Mouse (Mus musculus) limb, embryonic 15.5 days (tissue): ENCODE measurements around the gene Lifr. TPM values are rescaled to one million over a fixed set of nuclear protein-coding genes. Genes with fewer than 3 reads are reported as not detected.

Experiments used
- ATAC-seq: fragments of 200-750 bp; cut with Nextera tagmentation; 2 replicates; pipeline ENCODE4 v1.8.0; 2017; ENCODE audit warnings: low read depth, moderate TSS enrichment; ENCODE audit not compliant: insufficient number of reproducible peaks, low FRiP score, low TSS enrichment
- H3K27ac ChIP-seq: fragments of 300-500 bp; sonication (generic); 2 replicates; pipeline ENCODE4 v1.5.1; 2015; ENCODE audit warnings: moderate library complexity, mild to moderate bottlenecking, inconsistent platforms
- H3K27me3 ChIP-seq: fragments of 300-500 bp; sonication (generic); 2 replicates; pipeline ENCODE4 v1.6.1; 2015; ENCODE audit warnings: inconsistent platforms
- H3K36me3 ChIP-seq: fragments of 300-500 bp; sonication (generic); 2 replicates; pipeline ENCODE4 v1.6.1; 2015; ENCODE audit warnings: inconsistent platforms
- H3K4me1 ChIP-seq: fragments of 300-500 bp; sonication (generic); 2 replicates; pipeline ENCODE4 v1.6.1; 2015; ENCODE audit warnings: inconsistent platforms
- H3K4me2 ChIP-seq: fragments of 300-500 bp; sonication (generic); 2 replicates; pipeline ENCODE4 v1.6.1; 2015; ENCODE audit warnings: mild to moderate bottlenecking, inconsistent platforms
- H3K4me3 ChIP-seq: fragments of 300-500 bp; sonication (generic); 2 replicates; pipeline ENCODE4 v1.5.1; 2015; ENCODE audit warnings: mild to moderate bottlenecking, inconsistent platforms
- H3K9ac ChIP-seq: fragments of 300-500 bp; sonication (generic); 2 replicates; pipeline ENCODE4 v1.6.1; 2015; ENCODE audit warnings: inconsistent platforms
- H3K9me3 ChIP-seq: fragments of 300-500 bp; sonication (generic); 2 replicates; pipeline ENCODE4 v1.6.1; 2016; ENCODE audit warnings: inconsistent platforms
- WGBS: fragments of 180-500 bp; shearing (Covaris S2); methylation state at CpG from one replicate; pipeline ENCODE4 v1.1.7; 2015; 5-methylcytosine and 5-hydroxymethylcytosine counted together
- polyA plus RNA-seq: library from polyadenylated mRNA; unstranded; fragments of >200 nt; fragmentation: Nextera tagmentation; extraction: Ambion mirVana; gene quantifications from 2 replicates; pipeline ENCODE4 v1.2.1, GENCODE M21; 2015

Lifr gene
- polyA plus RNA-seq, 1 experiment from 2014 or later: 14.3 TPM

GRCm38 (mm10) chr15:7197652-7198445, 107.4 kb downstream of the Lifr start:
- Histone ChIP-seq H3K4me2 (no peak overlapping the region), H3K4me3 (no peak overlapping the region), H3K9ac (no peak overlapping the region), H3K4me1 (peaks cover 40% of the 10 kb centered on the region), H3K27me3 (no peaks in the 10 kb centered on the region), H3K9me3 (no peaks in the 10 kb centered on the region), H3K27ac (0 out of 2 replicates have a peak overlapping the region, but pooled peaks have one; percentile 33), H3K36me3 (no peaks in the 10 kb centered on the region)
- no peak for ATAC-seq
- 33% methylated on average over 3 of the region's 3 CpGs for WGBS

GRCm38 (mm10) chr15:7198816-7199215, 108.4 kb downstream of the Lifr start:
- Histone ChIP-seq H3K9me3 (no peaks in the 10 kb centered on the region), H3K36me3 (no peaks in the 10 kb centered on the region), H3K27me3 (no peaks in the 10 kb centered on the region), H3K4me3 (no peak overlapping the region), H3K4me1 (peaks cover 48% of the 10 kb centered on the region), H3K9ac (no peak overlapping the region), H3K27ac (no peak overlapping the region), H3K4me2 (no peak overlapping the region)
- 37% methylated on average over 2 of the region's 2 CpGs for WGBS
- ATAC-seq: 0 out of 2 replicates have a peak, but pooled peaks have one; percentile 37

DNA sequence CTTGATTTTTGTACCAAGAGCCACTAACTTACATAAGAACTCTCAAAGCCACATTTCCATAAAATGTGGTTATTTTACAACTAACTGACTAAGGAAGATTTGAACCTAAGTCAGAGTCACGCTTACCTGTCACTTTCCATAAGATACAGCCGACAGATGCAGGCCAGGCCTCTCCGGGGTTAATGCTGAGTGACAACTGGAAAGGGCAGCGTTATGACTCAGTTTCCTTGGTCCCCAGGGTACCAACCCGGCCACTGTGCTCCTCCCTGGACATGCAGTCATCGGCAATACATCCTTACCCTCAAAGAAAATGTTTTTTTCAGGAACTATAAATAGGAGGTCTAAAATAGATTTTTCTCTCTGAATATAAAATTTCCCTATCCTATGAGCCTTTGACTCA, 109.9 kb downstream of the Lifr start:
- Histone ChIP-seq H3K4me2 (no peak overlapping the region), H3K27ac (no peak overlapping the region), H3K4me3 (no peak overlapping the region), H3K9ac (no peak overlapping the region), H3K27me3 (no peaks in the 10 kb centered on the region), H3K9me3 (no peaks in the 10 kb centered on the region), H3K36me3 (no peaks in the 10 kb centered on the region), H3K4me1 (peaks cover 46% of the 10 kb centered on the region)
- ATAC-seq: no peak
- WGBS: 62% methylated on average over 6 of the region's 6 CpGs

- 33% methylated on average over 9 of the region's 9 CpGs for WGBS
- no peaks in the 10 kb centered on the region for H3K36me3 ChIP-seq
- ATAC-seq: no peak
- H3K27ac ChIP-seq: peak overlapping the region; percentile 62
- no peaks in the 10 kb centered on the region for H3K9me3 ChIP-seq
- H3K4me2 ChIP-seq: no peak overlapping the region
- H3K4me1 ChIP-seq: peaks cover 58% of the 10 kb centered on the region
- H3K9ac ChIP-seq: no peak overlapping the region
- no peak overlapping the region for H3K4me3 ChIP-seq
- no peaks in the 10 kb centered on the region for H3K27me3 ChIP-seq
These were observed 111.3 kb downstream of the Lifr start for GRCm38 (mm10) chr15:7201421-7202380.

- H3K27me3 ChIP-seq: no peaks in the 10 kb centered on the region
- ATAC-seq: no peak
- H3K4me3 ChIP-seq: no peak overlapping the region
- WGBS: 88% methylated on average over 5 of the region's 5 CpGs
- H3K4me1 ChIP-seq: peaks cover 56% of the 10 kb centered on the region
- H3K9ac ChIP-seq: no peak overlapping the region
- no peaks in the 10 kb centered on the region for H3K36me3 ChIP-seq
- H3K27ac ChIP-seq: peak overlapping the region; percentile 76
- no peaks in the 10 kb centered on the region for H3K9me3 ChIP-seq
- no peak overlapping the region for H3K4me2 ChIP-seq
These were observed 112.6 kb downstream of the Lifr start for GRCm38 (mm10) chr15:7202981-7203380.

DNA sequence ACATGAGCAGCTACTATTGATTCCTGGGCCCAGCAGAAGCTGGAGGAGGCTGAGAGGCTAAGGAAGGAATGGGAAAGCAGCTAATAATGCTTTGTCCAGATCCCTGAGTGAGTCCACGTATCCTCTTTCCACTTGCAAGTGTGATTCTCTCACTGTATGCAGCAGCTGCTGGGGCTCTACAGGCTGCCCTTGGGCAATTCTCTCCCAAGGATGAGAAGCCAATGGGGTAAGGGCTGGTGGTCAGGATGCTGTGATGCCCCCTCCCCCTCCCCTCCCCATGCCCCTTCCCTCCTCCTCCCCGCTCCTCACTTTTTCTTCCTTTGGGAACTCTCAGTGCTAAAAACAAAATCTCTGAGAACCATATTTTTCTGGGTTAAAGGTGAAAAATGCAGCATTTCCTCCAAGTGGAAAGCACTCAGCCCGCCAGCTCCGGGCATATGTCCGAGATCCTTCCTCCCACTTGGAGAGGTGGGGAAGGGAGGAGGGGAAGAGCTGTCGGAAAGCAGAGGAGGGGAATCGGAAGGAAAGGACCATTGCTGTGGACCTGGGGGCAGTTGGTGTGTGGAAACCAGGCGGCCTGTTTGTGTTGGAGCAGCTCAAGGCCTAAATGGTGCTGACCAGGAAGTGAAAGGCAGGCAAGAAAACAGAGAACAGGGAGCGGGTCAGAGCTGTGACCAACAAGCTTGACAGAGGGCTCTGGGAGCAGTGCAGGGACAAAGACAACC, 113.4 kb downstream of the Lifr start:
- ATAC-seq: no peak
- H3K9me3 ChIP-seq: no peaks in the 10 kb centered on the region
- no peaks in the 10 kb centered on the region for H3K36me3 ChIP-seq
- no peak overlapping the region for H3K9ac ChIP-seq
- peak overlapping the region; percentile 76 for H3K27ac ChIP-seq
- H3K27me3 ChIP-seq: no peaks in the 10 kb centered on the region
- peaks cover 52% of the 10 kb centered on the region for H3K4me1 ChIP-seq
- WGBS: 55% methylated on average over 9 of the region's 9 CpGs
- no peak overlapping the region for H3K4me2 ChIP-seq
- no peak overlapping the region for H3K4me3 ChIP-seq

DNA sequence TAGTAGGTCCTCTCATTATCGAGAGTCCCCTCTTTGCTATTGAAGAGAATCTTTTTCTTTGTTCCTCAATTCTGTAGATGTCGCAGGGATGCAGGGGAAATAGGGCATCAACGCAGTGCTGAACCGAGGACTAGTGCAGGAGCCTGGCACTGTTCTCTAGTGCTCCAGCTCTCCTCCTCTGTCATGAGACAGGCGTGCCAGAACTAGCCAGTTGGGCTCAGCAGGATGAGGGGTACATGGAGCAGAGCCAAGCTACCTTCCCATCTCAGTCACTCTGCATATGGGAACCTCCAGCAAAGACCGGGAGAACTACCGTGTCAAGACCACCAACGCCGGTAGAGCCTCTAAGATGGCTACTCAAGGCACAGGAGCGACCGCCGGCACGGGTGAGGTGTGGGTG, 114.5 kb downstream of the Lifr start:
- ATAC-seq: no peak
- no peaks in the 10 kb centered on the region for H3K27me3 ChIP-seq
- no peaks in the 10 kb centered on the region for H3K36me3 ChIP-seq
- H3K9ac ChIP-seq: no peak overlapping the region
- H3K4me3 ChIP-seq: no peak overlapping the region
- no peaks in the 10 kb centered on the region for H3K9me3 ChIP-seq
- H3K4me1 ChIP-seq: peaks cover 45% of the 10 kb centered on the region
- no peak overlapping the region for H3K4me2 ChIP-seq
- no peak overlapping the region for H3K27ac ChIP-seq
- 77% methylated on average over 13 of the region's 13 CpGs for WGBS

DNA sequence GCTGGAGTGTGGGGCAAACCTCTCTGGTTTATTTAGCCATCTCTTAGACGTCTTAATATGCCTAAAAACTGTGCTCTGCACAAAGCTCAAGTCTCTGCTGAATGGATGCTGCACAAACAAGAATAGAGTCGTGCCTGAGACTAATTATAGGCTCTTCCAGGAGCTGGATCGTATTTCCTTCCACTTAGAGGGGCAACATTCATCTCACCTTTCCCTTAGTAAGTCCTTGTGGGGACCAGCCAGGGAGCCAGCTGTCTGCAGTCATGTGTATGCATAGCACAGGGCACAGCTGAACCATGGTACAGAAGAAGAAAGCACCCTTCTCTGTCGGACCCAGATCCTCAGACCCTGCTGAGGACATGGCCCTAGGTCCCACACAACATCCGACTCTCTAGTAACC, 115.7 kb downstream of the Lifr start:
- H3K36me3 ChIP-seq: no peaks in the 10 kb centered on the region
- WGBS: 15% methylated on average over 5 of the region's 5 CpGs
- H3K9me3 ChIP-seq: no peaks in the 10 kb centered on the region
- no peak overlapping the region for H3K4me2 ChIP-seq
- H3K4me1 ChIP-seq: peaks cover 42% of the 10 kb centered on the region
- H3K27me3 ChIP-seq: no peaks in the 10 kb centered on the region
- no peak overlapping the region for H3K9ac ChIP-seq
- no peak for ATAC-seq
- no peak overlapping the region for H3K27ac ChIP-seq
- no peak overlapping the region for H3K4me3 ChIP-seq

DNA sequence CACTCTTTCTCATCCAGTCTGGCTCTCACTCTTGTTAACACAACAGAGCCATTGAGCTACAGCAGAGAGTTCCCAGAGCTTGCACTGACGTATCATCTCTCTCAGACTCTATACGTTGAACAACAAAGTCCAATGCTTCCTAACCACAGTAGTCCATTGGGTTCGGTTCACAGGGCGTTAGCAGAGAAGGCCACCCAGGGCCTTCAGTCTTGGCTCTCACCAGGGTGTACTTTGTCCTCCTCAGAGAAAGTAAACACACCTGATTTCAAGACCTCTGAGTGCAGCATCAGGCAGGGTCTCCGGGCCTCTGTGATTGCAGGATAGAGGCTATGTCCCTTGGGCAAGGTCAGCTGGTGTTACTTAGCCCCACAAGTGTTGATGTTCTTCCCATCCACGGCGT, 116.9 kb downstream of the Lifr start:
- Histone ChIP-seq H3K9ac (no peak overlapping the region), H3K27ac (no peak overlapping the region), H3K36me3 (no peaks in the 10 kb centered on the region), H3K27me3 (no peaks in the 10 kb centered on the region), H3K4me3 (no peak overlapping the region), H3K9me3 (no peaks in the 10 kb centered on the region), H3K4me1 (peaks cover 31% of the 10 kb centered on the region), H3K4me2 (no peak overlapping the region)
- WGBS: 84% methylated on average over 7 of the region's 7 CpGs
- ATAC-seq: no peak

DNA sequence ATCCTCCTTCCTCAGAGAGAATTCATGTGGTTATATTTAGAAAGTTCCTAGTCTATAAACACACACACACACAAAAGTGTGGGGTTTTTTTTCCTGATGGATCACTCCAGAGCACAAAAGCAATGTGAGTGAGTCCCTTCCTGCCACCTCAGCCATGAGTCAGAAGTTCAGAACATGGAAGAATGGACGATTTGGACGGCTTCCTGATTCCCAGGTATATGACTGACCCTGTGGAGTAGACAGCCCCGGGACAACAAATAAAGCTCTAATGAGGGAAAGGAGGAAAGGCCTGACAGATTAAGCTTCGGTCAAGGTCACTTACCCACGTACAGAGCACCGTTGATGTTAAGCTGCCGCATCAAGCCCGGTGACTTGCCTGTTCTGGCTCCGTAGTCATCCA, 117.8 kb downstream of the Lifr start:
- WGBS: 55% methylated on average over 9 of the region's 9 CpGs
- peaks cover 25% of the 10 kb centered on the region for H3K4me1 ChIP-seq
- no peak for ATAC-seq
- no peak overlapping the region for H3K4me3 ChIP-seq
- no peak overlapping the region for H3K4me2 ChIP-seq
- no peak overlapping the region for H3K9ac ChIP-seq
- no peak overlapping the region for H3K27ac ChIP-seq
- H3K9me3 ChIP-seq: no peaks in the 10 kb centered on the region
- H3K27me3 ChIP-seq: no peaks in the 10 kb centered on the region
- H3K36me3 ChIP-seq: no peaks in the 10 kb centered on the region

DNA sequence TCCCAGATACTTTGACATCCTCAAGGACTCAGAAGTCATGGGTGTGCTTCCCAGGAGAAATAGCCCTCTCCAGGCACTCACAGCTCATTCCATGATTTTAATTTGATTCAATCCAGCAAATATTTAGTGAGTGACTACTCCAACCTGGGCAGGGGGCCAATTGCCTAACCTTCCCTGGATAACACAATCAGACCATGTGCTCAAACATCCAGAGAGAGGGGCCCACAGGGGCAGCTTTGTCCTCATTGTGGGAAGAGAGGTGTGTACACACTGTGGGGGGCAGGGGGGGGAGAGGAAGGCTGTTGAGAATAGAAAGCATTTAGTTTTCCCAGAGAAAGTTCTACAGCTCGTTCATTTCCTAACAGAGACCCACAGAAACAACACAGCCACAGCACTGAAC, 123.3 kb downstream of the Lifr start:
- WGBS: 46% methylated on average over 1 of the region's 1 CpGs
- ATAC-seq: no peak
- no peaks in the 10 kb centered on the region for H3K27me3 ChIP-seq

More for the DNA sequence above, 123.3 kb downstream of the Lifr start:
- Histone ChIP-seq H3K9me3 (no peaks in the 10 kb centered on the region), H3K9ac (no peak overlapping the region), H3K27ac (no peak overlapping the region), H3K4me1 (peaks cover 12% of the 10 kb centered on the region), H3K4me3 (no peak overlapping the region), H3K36me3 (no peaks in the 10 kb centered on the region), H3K4me2 (no peak overlapping the region)
